Mouse (Mus musculus) T-helper 17 cell (primary cell): Measurements from ENCODE around the gene Xpo6.

Experiments
- in situ Hi-C, 2 experiments: fragments of 300-600 bp; cut with MboI, MseI; formaldehyde crosslinking; loops; 1 replicate in 1 of 2; 2 replicates in 1 of 2; pipeline ENCODE4 v1.15.1; 2025; ENCODE audit warnings: high pct_unique_total_duplicates in 2 of 2

The Xpo6 gene

GRCm38 (mm10) chr7:126200178-126200996, at the start of gene Xpo6:
Gene Xpo6 (minus strand): TSS chr7:126200501.
- in situ Hi-C loops, result no loop called here

- in situ Hi-C loops, result no loop called here
Observed at GRCm38 (mm10) chr7:126249986-126250385, 49.7 kb upstream of the Xpo6 start.

- in situ Hi-C loops, result no loop called here
Observed at GRCm38 (mm10) chr7:126249146-126249545, 48.8 kb upstream of the Xpo6 start.

- in situ Hi-C loops, result no loop called here
Observed at GRCm38 (mm10) chr7:126248641-126249141, 48.4 kb upstream of the Xpo6 start.

- in situ Hi-C loops, result no loop called here
Observed at GRCm38 (mm10) chr7:126248088-126248487, 47.8 kb upstream of the Xpo6 start.

DNA sequence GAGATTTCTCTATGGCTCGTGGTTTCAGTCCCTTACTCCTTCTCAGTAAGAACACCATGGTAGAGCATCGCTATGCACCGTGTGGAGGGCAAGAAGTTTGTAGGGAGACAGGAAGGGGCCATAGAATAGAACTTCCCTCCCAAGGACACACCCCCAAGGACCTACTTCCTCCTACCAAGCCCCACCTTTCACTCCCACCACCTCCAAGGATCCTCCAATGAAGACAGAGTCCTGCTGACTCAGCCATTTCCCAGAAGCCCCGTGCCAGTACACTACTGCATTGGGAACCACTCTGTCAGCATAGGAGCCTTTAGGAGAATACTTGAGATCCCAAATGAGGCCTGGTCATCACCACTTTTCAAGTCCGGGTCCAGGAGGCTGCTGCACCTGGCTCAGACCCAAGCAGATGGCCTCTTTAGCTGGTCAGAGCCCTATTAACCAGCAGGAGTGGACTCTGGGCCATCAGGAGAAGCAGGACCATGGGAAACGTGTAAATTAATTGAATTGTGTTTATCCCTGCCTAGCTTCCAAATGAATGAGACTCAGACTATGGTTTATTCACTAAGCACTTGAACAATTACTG, 44.0 kb upstream of the Xpo6 start:
- in situ Hi-C loops, result no loop called here

DNA sequence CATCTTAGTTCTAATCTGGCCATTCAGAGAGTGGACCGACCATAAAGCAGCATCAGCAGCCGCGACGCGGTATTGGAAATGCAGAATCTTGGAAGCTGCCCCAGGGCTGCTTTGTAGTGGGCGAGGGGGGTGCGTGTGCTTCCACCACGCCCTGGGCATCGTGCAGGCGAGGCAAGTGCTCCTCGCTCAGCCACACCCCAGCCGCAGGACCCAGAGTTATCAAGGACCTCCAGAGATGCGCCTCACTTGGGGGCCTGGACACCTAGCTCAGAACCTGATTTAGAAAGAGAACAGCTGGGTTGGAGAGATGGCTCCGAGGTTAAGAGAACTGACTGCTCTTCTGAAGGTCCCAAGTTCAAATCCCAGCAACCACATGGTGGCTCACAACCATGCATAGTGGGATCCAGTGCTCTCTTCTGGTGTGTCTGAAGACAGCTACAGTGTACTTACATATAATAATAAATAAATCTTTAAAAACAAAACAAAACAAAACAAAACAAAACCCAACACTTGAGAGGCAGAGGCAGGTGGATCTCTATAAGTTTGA, 40.6 kb upstream of the Xpo6 start:
- in situ Hi-C loops, result no loop called here

GRCm38 (mm10) chr7:126236794-126237192, 36.5 kb upstream of the Xpo6 start:
- in situ Hi-C loops, result no loop called here

DNA sequence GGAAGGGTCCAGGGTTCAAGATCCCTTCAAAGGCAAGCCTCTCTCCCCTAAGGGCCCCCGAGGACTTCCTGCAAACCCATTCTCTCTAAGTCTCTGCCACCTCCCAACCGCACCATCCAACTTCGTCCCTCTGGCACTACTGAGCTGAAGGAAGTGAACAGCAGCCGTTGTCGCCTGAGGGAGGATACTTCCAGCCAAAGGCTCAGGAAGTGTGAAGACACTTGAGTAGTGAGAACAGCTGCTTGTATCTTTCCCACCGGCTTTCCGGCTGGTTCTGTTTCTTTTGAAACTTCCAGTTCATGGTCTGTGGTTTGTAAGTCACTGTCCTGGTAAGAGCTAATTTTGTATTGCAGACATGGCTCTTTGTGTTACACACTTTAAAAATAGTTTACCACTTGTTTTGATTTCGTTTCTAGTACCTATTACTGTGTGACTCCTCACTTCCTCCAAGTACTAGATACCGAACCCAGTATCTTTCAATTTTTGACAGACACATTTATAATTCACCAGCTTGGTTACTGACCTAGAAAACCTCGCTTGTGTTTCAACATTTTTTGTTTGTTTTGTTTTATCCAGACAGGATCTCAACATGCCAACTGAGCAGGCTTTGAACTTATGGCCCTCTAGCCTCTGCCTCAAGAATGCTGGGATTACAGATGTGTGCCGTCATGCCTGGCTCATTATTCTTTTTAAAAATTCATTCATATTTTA, 35.9 kb upstream of the Xpo6 start:
- in situ Hi-C loops, result no loop called here

DNA sequence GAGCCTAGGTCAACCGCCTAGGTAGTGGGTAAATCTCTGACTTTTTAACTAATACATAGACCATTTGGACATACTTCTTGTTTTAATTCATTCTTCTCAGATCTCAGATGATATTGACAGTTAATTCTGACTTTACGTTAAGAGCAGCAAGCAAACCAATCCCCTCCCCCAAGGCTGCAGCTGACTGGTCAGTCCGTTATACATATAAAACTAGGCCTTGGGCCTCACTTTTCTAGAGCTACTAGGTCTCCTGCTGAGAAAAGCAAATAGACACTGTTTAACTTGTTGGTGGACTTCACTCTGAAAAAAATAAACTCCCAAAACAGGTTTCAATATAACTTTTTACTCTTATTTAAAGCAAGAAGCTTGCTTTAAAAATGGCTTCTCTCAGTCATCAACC, 34.3 kb upstream of the Xpo6 start:
- in situ Hi-C loops, result no loop called here

- in situ Hi-C loops, result no loop called here
Observed at GRCm38 (mm10) chr7:126232345-126233071, 32.2 kb upstream of the Xpo6 start.

DNA sequence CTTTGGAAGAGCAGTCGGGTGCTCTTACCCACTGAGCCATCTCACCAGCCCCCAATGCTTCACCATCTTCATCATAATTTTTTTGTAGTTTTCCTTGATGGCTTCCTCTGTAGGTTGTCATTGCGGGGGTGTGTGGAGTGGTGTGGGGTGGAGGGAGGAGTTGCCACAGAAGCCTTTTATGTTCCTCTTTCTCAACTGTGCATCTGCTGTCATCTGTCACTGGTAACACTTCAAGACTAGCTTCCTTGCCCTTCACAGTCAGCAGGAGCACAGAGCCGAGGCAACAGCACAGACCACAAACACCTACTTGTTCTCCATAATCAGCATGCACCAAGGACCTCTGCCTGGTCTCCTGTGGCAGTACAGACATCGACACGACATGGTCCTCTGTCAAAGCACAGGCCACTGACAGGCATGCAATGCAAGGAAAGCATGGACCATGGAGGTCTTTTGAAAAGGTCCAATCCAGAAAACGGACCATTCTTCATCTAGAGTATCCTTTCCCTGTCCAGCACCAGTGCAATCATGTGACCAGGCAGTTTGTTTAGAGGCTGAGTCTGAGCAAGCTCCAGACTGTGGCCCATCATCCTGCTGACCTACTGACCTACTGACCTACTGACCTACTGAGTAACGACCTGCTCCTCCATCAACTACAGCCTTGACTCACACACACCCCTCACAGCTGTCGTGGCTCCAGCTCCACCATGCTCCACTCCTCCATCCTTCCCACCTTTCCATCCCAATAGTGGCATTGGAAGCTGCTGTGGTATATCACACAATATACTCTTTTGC, 30.3 kb upstream of the Xpo6 start:
- in situ Hi-C loops, result no loop called here

- in situ Hi-C loops, result no loop called here
Observed at GRCm38 (mm10) chr7:126226136-126226535, 25.8 kb upstream of the Xpo6 start.

- in situ Hi-C loops, result no loop called here
Observed at GRCm38 (mm10) chr7:126222753-126223152, 22.5 kb upstream of the Xpo6 start.

DNA sequence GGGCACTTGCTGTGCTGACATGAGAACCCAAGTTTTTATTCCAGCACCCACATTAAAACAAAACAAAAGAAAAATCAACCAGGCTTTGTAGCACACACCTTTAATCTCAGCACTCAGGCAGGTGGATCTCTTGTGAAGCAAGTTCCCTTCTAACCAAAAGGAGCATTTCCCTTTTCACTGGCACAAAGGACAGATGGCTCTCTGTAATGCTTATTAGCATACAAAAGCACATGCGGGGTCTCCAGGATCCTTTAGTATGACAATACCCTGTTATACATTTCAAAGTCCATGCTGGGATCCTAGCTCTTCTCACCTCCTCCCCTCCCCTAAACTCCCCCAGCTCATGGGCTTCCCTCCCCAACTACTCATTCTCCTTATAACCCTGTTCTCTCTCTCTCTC, 20.3 kb upstream of the Xpo6 start:
- in situ Hi-C loops, result no loop called here

DNA sequence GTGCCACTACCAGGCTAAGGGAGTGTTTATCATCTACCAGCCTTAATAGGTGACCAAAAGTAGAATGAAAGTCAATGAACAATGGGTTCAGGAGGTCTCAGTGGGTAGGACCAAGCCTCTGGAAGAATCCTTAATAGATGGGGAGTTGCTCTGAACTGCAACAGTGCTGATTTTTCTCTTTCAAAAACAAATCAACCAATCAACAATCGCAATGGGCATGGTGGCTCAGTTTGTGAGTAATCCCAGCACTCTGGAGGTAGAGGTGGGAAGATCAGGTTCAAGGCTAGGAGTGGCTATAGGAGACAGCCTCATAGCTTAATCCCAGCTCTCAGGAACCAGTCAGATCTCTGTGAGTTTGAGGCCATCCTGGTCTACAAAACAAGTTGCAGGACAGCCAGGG, 18.0 kb upstream of the Xpo6 start:
- in situ Hi-C loops, result loop anchor here in 1 of 2 experiments (5.0 kb wide), 1 partner anchor 99 kb away; no protein-coding TSS in a partner anchor

GRCm38 (mm10) chr7:126216867-126217266, 16.6 kb upstream of the Xpo6 start:
- in situ Hi-C loops, result loop anchor here in 1 of 2 experiments (5.0 kb wide), 1 partner anchor 100 kb away; no protein-coding TSS in a partner anchor

DNA sequence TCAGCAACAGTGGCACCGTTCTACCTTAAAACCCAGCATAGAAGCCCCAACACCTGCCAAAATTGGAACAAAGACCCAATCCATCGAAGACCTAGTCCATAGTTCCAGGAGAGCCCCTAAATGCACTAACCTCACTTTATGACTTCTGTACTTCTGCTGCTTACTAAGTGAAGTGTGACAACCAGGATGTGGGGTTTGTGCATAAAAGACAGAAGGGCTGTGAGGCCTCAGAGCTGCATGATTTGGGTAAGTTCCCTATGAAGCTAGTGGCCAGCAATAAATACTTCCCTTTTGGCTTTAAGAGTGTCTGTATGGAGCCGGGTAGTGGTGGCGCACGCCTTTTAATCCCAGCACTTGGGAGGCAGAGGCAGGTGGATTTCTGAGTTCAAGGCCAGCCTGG, 10.6 kb upstream of the Xpo6 start:
- in situ Hi-C loops, result no loop called here

DNA sequence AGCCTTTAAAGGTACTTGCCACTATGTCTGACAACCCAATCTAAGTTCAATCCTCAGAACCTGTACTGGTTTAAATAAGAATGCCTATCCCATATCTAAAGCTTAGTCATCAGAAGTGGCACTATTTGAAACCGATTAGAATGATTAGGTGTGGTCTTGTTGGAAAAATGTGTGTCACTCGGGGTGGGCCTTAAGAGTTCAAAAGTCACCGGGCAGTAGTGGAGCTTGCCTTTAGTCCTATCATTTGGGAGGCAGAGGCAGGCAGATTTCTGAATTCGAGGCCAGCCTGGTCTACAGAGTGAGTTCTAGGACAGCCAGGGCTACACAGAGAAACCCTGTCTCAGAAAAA, 670 bp upstream of the Xpo6 start:
- in situ Hi-C loops, result no loop called here

DNA sequence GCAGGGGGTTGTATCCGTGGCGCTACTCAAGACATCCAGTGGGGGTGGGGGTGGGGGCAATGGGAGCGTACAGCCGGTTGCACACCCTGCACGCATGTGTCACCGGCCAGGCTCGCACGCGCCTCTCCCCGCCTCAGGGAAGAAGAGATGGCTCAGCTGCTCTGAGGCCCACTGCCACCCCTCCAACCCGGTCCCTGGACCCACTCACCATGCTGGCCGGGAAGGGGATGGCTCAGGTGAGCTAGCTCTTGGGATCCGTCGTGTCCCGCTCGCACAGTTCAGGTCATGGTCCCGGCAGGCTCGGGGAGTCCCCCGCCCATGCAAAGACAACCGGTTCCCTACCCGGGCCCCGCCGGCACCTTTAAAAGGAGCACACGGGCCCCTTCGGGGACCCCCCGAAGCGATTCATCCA, 604 bp downstream of the Xpo6 start:
- in situ Hi-C loops, result no loop called here

- in situ Hi-C loops, result no loop called here
Observed at GRCm38 (mm10) chr7:126198926-126199325, 1.4 kb downstream of the Xpo6 start.
